Mouse (Mus musculus): ENCODE results near the gene Rnf214. TPM values are rescaled to one million over a fixed set of nuclear protein-coding genes. Genes with fewer than 3 reads are reported as not detected.

The Rnf214 gene
- polyA plus RNA-seq (2012; ENCODE audit: low replicate concordance): 7.5 and 25.3 TPM in 2 replicates

DNA sequence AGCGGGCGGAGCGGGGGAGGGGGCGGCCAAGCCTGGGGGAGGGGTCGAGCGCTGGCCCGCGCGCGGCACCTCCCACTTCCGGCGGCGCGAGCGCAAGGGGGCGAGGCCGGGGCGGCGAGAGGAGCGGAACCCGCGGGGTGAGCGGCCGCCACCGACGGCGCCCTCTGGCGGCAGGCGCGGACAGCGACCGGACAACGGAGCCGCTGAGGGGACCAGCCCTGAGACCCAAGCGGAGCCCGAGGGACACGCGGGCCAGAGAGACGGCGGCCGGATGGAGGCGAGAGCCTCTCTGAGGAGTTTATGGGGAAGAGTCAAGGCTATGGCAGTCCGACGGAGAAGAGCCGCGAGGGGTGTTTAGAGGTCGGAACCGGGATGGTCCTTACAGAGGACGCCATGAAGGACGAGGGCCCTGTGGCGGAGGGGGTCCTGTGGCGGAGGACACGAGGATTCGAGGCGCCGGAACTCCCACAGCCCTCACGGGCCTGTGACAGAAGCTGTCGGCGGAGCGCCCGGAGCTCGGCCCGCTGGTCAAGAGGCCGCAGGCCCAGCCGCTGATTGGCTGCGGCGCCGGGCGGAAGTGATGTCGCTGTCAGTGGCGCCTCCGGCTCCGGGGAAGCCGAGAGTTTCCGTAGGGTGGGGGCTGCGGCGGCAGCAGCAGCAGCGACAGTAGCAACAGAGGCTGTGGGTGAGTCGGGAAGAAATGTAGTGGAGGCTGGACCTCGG is at the start of gene Rnf214, which contains the start of gene Pcsk7:
TSS of gene Rnf214 (minus strand) at position 557 of the 723 bp plus-strand sequence.
TSS of gene Pcsk7 (plus strand) at position 143 of the 723 bp plus-strand sequence.

DNA sequence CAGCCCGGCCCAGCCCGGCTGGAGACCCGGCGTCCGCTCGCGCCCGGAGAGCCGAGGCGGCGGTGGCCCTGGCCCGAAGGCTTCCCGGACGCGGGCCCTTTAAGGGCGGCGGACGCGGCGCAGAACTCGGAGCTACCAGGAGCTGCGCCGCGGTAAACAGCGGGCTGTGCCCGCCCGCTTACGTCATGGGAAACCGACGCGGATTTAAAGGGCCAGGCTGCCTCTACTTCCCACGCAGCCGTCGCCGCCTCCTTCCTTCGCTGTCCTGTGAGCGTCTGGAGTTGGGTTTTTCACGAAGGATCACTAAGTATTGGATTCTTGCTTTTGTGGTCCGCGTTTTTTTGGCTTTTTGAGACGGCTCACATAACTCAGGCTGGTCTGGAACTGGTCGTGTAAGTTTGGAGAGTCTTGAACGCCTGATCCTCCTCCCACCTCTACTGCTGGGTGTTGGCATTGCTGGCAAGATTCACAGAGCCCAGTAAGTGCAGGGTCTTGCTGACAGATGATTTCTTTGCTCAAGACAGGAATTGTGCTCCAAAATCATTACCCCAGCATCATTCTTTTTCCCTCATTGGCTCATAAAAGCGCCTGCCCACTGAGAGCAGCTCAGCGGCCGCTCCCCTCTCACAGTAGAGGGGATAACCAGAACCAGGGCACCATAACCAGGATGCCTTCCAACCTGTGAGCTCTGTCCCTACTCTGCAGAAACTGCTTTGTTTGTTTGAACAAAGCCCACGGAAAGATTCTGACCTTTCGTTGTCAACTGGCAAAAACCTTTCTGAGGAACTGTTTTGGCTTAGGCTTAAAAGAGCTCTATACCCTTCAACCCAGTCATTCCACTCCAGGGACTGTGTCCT is 48.6 kb upstream of the Rnf214 start, which contains the start of gene Sidt2:
TSS of gene Sidt2 (minus strand) at position 152 of the 857 bp plus-strand sequence.

DNA sequence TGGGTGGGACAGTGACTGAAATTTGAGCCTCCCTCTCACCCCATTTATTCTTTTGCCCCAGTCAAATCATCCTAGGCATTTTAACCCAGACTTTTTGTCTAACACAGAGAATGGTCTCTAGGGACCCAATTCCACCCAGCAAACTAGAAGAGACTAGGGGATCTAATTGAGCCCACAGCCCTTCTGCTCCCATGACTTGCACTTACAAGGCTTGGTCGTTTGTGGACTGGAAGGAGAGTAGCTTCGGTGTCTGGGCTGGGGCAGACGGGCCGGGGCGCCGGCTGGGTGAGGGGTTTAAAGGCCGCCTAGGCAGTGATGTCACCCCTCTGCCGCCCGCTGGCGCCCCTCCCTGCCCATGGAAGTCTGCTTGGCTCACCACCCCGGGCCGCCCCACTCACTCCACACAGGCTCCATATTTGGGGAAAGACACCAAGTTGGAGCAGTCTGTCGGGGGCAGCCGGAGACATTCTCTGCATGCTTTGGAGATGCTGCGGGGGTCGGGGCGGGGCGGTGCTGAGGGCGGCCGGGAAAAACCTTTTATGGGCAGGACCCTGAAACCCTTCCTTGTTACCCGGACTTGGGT is 29.0 kb upstream of the Rnf214 start, which contains the start of gene Tagln:
TSS of gene Tagln (minus strand) at position 431 of the 583 bp plus-strand sequence.

DNA sequence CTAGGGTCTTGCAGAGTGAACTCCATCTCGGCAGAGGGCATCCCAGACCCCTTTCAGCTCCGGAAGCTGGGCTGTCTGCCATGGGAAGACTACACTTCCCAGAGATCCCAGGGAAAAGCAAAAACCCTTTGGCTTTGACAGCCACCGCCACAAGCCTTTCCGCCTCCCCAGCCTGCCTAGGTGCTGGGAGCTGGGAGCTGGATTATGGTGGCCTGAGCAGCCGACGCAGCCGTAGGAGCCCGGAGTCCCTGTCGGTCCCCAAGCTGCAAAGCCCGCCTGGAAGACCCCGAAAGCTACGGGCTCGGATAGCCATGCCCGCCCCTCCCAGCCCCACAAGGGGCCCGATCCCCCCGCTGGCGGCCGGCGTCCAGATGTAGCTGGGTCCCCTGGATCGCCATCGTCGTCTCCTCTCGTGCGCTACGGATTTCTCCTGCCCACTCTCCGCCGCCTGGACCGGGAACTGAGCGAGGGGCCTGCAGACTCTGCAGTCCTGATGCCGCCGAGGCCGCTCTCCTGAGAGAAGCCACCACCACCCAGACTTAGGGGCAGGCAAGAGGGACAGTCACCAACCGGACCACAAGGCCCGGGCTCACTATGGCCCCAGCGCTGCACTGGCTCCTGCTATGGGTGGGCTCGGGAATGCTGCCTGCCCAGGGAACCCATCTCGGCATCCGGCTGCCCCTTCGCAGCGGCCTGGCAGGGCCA is 68.1 kb downstream of the Rnf214 start, which contains the start of gene Bace1:
TSS of gene Bace1 (plus strand) at position 147 of the 705 bp plus-strand sequence.

DNA sequence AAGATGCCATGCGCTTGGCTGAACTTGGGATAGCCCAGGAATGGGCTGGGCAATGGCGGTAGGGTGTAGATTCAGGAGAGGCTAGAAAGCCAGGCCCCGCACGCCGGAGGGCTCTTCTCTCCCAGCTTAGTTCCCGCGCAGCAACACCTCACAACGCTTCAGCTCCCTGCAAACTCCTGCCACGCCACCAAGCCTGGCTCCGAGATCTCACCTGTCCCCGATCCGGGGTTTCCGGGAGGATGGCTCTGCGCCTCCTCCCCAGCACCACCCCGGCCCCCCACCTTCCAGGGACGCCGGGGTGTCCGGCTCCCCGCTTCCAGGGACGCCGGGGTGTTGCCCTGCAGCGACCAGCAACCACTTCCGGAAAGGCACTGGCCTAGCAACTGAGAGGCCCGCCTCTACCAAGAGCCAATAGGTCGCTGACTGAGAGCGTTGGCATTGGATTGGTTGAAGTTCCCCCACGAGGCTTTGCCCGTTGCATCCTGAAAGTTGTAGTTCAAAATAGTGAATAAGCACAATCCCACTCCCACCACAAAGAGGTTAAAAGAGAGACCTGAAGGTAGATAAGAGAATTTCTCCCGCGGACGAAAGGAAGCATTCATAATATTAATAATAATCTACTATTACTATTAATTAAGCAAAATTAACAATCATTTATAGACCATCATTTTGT is 78.3 kb downstream of the Rnf214 start, which contains the start of gene Cep164:
TSS of gene Cep164 (minus strand) at position 401 of the 673 bp plus-strand sequence.

Other genes with a start within 250 kb of the Rnf214 start
- gene Cep164, start 78.2 kb downstream of the Rnf214 start, polyA plus RNA-seq (2012; ENCODE audit: low replicate concordance): 133 and 186 TPM in 2 replicates
- gene Bace1, start 68.3 kb downstream of the Rnf214 start, polyA plus RNA-seq (2012; ENCODE audit: low replicate concordance): 0.28 and 0.84 TPM in 2 replicates
- gene Pcsk7, start 414 bp downstream of the Rnf214 start, polyA plus RNA-seq (2012; ENCODE audit: low replicate concordance): 3.7 and 9.2 TPM in 2 replicates
- 2.5 and 18.0 TPM in 2 replicates for gene Tagln, start 29.1 kb upstream of the Rnf214 start, polyA plus RNA-seq (2012; ENCODE audit: low replicate concordance)
- gene Sidt2, start 48.3 kb upstream of the Rnf214 start, polyA plus RNA-seq (2012; ENCODE audit: low replicate concordance): 46.7 and 83.0 TPM in 2 replicates
- gene Pafah1b2, start 105.8 kb upstream of the Rnf214 start, polyA plus RNA-seq (2012; ENCODE audit: low replicate concordance): 43.4 and 67.9 TPM in 2 replicates
- gene Sik3, start 105.9 kb upstream of the Rnf214 start, polyA plus RNA-seq (2012; ENCODE audit: low replicate concordance): 10.9 and 13.3 TPM in 2 replicates

All from leukemia stem cell, adult 10-12 weeks (primary cell).